Mouse (Mus musculus): Measurements from ENCODE around the gene Fthl17a.

The Fthl17a gene

DNA sequence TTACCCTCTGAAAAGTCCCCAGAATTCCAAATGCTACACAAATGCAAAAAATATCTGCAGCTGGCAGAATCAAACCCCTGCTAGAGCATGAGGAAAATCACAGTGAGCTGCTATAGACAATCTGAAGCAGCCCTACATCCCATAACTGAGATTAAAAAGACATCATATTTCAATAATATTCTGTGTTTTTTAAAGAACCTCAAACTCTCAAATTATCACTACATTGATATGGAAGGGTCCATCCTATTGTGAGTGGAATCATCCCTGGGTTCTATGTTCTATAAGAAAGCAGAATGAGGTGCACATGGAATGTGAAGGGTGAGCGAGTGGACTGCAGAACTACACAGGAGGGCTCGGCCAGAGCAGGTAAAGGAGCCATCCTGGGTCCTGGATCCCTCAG lies at the start of gene Fthl17a:
TSS of gene Fthl17a (plus strand) at position 301 of the 400 bp plus-strand sequence.
- in situ Hi-C loops (cut with MboI, MseI): no loop called here

DNA sequence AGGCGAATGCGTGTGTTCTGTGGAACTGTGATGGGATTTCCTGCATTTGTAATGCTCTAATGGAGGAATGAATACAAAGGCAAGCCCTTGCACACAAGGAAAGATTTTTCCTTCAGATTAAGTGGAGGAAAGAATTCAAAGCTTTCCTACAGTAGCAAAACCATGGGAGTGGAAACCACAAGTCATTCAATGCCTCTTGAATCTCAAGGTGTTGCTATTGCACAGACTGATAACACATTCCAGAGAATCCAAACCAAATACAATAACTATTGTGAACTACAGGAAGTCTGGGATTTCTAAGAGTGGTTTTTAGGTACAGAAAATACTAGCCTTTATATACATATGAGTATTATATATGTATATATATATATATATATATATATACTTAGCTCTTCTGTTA lies 42.5 kb upstream of the Fthl17a start:
- in situ Hi-C loops (cut with MboI, MseI): no loop called here

DNA sequence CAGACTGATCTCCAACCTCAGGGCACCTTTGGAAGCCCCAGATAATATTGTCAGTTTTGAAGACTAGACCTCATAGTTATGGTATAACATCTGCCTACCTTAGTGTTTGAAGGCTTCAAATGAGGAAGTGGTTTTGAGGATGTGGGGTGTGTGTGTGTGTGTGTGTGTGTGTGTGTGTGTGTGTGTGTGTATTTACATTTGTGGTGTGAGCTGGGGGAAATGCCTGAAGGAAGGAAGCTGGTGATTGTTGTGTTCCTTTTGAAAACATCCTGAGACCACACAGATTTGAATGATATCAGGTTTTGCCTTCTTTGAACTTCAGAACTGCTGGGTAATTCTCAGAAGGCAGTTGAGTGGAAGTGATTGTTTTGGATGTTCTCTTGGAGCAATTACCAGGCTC lies 22.6 kb upstream of the Fthl17a start:
- in situ Hi-C loops (cut with MboI, MseI): no loop called here

DNA sequence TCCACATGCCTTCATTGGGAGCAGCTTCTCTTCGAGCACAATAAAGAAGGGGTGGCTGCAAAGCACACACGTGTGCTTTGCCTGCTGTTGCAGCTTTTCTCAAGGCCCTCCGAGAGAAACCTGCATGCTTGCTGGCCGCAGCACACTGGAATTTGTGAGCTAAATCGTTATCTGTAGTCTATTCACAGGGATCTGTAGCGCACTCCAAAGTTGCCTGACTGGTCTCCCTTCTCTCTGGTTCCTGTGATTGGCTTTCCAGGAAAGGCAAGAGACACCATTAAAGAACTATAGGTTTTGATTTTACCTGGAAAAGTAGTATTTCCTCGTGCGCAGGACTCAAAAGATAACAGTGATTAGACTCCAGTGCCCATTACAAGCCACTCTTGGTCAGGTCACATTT lies 22.3 kb downstream of the Fthl17a start:
- in situ Hi-C loops (cut with MboI, MseI): no loop called here

DNA sequence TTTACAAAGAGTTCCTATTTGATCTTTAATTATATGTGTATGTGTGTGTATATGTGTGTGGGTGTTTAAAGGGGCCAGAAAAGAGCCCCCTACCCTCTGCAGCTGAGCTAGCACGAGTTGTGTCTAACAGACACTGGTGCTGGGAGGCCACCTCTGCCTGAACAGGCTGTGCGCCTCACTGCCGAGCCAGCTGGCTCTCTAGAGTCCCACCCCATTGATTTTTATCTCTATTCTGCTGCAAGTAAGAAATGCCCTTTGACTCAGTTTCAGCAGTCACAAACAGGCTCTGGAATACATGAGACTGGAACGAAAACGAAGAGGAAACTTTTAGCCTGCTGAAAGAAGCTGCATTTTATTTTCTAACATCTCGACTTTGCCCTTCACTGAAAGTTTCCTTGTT lies 22.8 kb downstream of the Fthl17a start:
- in situ Hi-C loops (cut with MboI, MseI): no loop called here

DNA sequence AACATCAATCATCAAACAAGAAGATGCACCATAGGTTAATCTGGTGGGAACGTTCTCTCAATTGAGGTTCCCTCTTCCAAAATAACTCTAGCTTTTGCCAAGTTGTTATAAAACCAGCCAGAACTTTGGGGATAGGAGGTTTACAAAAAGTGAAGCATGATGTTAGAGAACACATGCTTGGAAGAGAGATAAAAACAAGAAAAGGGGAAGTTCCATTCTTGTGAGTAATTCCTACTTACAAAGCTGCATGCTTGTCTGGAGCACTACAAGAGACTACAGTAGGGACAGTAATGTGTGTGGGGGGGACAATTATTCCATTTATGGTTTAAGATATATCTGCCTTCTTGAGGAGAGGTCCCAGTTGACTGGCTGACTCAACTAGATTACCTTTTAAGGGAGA lies 40.4 kb downstream of the Fthl17a start:
- in situ Hi-C loops (cut with MboI, MseI): no loop called here

DNA sequence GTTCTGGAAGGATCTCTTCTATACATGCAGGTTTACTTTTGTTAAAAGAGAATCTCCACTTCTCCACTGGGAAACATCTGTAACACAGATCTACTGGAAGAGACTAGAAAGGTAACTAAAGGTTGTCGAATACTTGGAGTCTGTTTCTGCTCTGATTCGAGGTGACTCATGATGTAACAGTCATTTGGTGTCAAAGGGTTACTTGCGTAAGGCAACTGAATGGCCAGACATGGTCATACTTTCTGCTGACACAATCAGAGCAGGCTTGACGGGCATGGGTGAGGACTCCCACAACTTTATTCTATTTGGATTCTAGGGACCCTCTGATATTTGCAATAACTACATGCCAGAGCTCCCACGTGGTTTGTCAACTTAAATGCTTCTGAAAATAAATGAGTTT lies 43.3 kb downstream of the Fthl17a start:
- in situ Hi-C loops (cut with MboI, MseI): no loop called here

DNA sequence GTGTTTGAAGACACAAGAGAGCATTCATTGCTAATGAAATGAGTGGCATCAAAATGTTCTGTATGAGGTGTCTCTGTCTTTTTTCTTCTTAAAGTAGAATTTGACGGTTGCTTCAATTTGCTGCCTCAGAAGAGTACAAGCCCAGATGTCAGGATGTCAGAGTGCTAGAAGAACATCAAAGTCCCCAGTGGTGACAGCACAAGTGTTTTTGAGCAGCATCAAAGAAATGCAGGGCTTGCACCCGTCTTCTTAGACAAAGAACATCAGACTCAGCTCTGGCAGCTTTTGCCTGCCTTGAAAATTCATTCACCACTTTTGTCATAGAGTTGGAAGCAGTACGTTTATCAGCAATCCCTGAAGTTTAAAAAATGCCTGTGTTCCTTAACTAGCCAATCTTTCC lies 44.5 kb downstream of the Fthl17a start:
- in situ Hi-C loops (cut with MboI, MseI): no loop called here

DNA sequence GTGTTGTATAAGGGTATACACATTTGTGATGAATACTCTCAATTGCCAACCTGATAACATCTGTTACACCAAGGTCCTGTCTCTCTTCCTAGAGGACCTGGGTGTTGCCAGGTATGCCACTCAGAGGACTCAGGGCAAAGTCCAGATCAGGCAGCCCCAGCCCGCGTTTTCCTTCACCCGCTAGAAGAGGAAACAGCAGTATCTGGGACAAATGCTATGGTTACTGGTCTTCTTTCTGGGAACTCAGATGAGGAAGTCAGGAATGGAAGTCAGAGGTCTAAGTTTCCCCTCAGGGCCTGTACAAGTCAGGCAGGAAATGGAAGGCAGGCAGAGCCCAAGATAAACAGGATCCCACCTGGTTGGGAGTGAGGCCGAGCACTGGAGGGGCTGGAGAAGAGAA lies 55.2 kb downstream of the Fthl17a start:
- in situ Hi-C loops (cut with MboI, MseI): no loop called here

DNA sequence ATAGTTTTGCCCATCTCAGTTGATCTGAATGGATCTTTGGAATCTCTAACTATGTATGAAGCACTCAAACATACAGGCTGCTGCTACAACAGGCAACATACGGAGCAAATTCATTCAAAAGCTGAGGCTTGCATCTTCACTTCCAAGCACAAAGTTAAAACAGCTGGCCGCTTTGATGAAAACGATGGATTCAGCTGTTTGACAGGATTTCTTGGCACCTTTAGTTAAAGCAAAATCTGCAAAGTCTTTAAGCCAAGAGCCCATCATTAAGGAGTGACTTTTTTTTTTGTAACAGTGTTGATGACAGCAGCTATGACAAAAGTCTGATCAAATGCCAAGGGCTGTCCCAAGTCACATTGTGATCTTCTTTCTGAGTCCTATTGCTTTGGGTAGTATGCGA lies 69.1 kb downstream of the Fthl17a start:
- in situ Hi-C loops (cut with MboI, MseI): no loop called here

DNA sequence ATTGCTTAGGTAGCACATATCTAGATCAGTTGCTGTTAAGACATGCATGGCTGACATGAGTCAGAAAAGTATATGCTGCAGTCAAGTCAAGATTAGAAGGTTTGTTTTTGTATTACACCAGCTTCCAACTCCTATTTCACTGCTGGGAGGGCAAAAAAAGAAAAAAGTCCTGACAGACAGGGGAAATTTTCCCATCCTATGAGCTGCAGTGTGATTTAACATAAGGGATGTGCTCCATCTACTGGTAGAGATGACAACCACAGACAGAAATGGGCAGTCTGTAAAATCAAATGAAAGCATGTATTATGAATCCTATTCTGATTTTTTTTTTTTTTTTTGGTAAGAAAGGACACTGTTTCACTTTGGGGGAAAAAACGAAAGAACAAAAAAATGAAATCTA lies 69.7 kb downstream of the Fthl17a start:
- in situ Hi-C loops (cut with MboI, MseI): no loop called here

Measured in T-helper 1 cell (primary cell).